Mouse (Mus musculus) central nervous system, embryonic 18 days (tissue): ENCODE measurements around the gene Sdhaf4. TPM values are rescaled to one million over a fixed set of nuclear protein-coding genes. Genes with fewer than 3 reads are reported as not detected.

ENCODE experiments used
- polyA plus RNA-seq: library from polyadenylated mRNA; depleted of rRNA; stranded (reverse); fragments of >200 nt; gene quantifications from 2 replicates; pipeline ENCODE4 v1.2.3, GENCODE M21; 2012; rRNA removed

Sdhaf4 gene
- polyA plus RNA-seq, result 51.1 and 58.5 TPM in 2 replicates

GRCm38 (mm10) chr1:24005070-24005804, at the start of gene Sdhaf4:
TSS of gene Sdhaf4 (minus strand) at chr1:24005656.

Other genes with a start within 250 kb of the Sdhaf4 start
- gene B3gat2, start 243.9 kb downstream of the Sdhaf4 start, polyA plus RNA-seq, result 19.9 TPM in 2 replicates
- 147 and 156 TPM in 2 replicates for gene Smap1, start 83.3 kb downstream of the Sdhaf4 start, polyA plus RNA-seq
- gene Fam135a, start 94.7 kb upstream of the Sdhaf4 start, polyA plus RNA-seq, result 39.8 and 42.9 TPM in 2 replicates
- 1.2 and 2.2 TPM in 2 replicates for gene Col9a1, start 172.0 kb upstream of the Sdhaf4 start, polyA plus RNA-seq